ENCODE assay signal across 9 mouse cellular contexts in the genomic region with DNA sequence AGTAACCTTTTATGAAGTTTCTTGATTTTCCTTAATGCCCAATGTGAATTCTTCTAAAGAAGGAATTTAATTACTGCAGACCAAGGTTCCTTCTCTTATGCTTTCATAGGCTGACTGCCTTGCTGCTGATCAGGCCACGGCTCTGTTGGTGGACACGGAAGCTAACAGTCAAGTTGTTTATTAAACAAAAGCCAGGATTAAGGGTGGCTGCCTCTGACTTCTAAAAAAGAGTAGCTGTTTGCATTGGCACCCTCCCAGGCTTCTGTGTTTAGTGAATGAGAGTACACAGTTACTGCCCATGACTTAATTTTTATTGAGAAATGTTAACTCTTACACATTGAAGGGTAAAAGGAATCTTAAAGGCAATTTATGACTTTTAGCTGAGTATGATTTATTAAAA.
DNase-seq lines count a peak whose midpoint lies in the region; ATAC-seq and TF ChIP-seq lines count a peak whose summit lies in the region.
"Had no signal": no experiment of that assay in that cellular context is flagged by ENCODE, and none has a peak within 500 bp of the region (broad histone marks: within the 10 kb centered on the region; RNA-seq: fewer than 3 reads in every experiment).

No protein-coding gene starts in this region.

- no peak overlapping the region for H3K27ac ChIP-seq in liver, embryonic 15.5 days (replicated peaks)
- no peak overlapping the region for H3K27ac ChIP-seq in liver, embryonic 11.5 days (ENCODE audit: low read depth, low read length)
- no peak overlapping the region for H3K27ac ChIP-seq in stomach, embryonic 16.5 days (ENCODE audit: low read length)
- H3K27ac ChIP-seq in layer of hippocampus, adult 2 months: no peak overlapping the region

- H3K4me3 ChIP-seq in liver, embryonic 15.5 days (replicated peaks): no peak overlapping the region
- no peak overlapping the region for H3K4me3 ChIP-seq in liver, embryonic 11.5 days (ENCODE audit: low read depth, low read length)
- no peak overlapping the region for H3K4me3 ChIP-seq in stomach, embryonic 16.5 days (replicated peaks; ENCODE audit: low read length)
- H3K4me3 ChIP-seq in layer of hippocampus, adult 2 months: no peak overlapping the region

- no peaks in the 10 kb centered on the region for H3K4me1 ChIP-seq in liver, embryonic 15.5 days (replicated peaks)
- no peaks in the 10 kb centered on the region; the same call in 1 of the 2 replicates for H3K4me1 ChIP-seq in liver, embryonic 11.5 days (replicated peaks; ENCODE audit: control insufficient read depth, insufficient read depth, low read length)
- peaks cover 10% of the 10 kb centered on the region; the same call in 1 of the 2 replicates for H3K4me1 ChIP-seq in stomach, embryonic 16.5 days (ENCODE audit: control insufficient read depth, insufficient read depth, low read length)

- H3K9me3 ChIP-seq in liver, embryonic 15.5 days (replicated peaks): no peaks in the 10 kb centered on the region
- no peaks in the 10 kb centered on the region for H3K9me3 ChIP-seq in liver, embryonic 11.5 days (ENCODE audit: control insufficient read depth, low read length)
- no peaks in the 10 kb centered on the region for H3K9me3 ChIP-seq in stomach, embryonic 16.5 days (replicated peaks; ENCODE audit: control insufficient read depth, low read length)

- WGBS in liver, embryonic 15.5 days (ENCODE audit: insufficient replicate concordance): 73% methylated on average over 2 of the region's 2 CpGs
- 73% methylated on average over 2 of the region's 2 CpGs for WGBS in liver, embryonic 11.5 days
- WGBS in large intestine, adult 2 months: 14% methylated on average over 2 of the region's 2 CpGs
- 30% methylated on average over 2 of the region's 2 CpGs for WGBS in stomach, embryonic 16.5 days

- H3K4me2 ChIP-seq in liver, embryonic 15.5 days: no peak overlapping the region
- no peak overlapping the region for H3K4me2 ChIP-seq in liver, embryonic 11.5 days
- H3K4me2 ChIP-seq in stomach, embryonic 16.5 days (ENCODE audit: low read depth, low read length): no peak overlapping the region

- TF ChIP-seq CTCF in layer of hippocampus, adult 2 months (conservative IDR thresholded peaks at IDR 0.05): no peak

- H3K36me3 ChIP-seq in liver, embryonic 15.5 days (replicated peaks): peaks cover 18% of the 10 kb centered on the region
- H3K36me3 ChIP-seq in liver, embryonic 11.5 days (ENCODE audit: control insufficient read depth, insufficient read depth, low read length): peaks cover 3% of the 10 kb centered on the region; the same call in 1 of the 2 replicates
- no peaks in the 10 kb centered on the region; the same call in 1 of the 2 replicates for H3K36me3 ChIP-seq in stomach, embryonic 16.5 days (ENCODE audit: control insufficient read depth, insufficient read depth, low read length)

- ATAC-seq in liver, embryonic 15.5 days (ENCODE audit: insufficient read depth): peak; percentile 58; the same call in 1 of the 2 replicates
- ATAC-seq in liver, embryonic 11.5 days (replicated peaks; ENCODE audit: low FRiP score): no peak
- ATAC-seq in stomach, embryonic 16.5 days (ENCODE audit: insufficient read depth, low FRiP score): peak; percentile 64; the same call in 1 of the 2 replicates

- DNase-seq in adrenal gland, postnatal 14 days: peak; percentile 41
- DNase-seq in adrenal gland, adult 8-10 months: no peak
- no peak for DNase-seq in liver, embryonic 11.5 days (ENCODE audit: low spot score)
- peak; percentile 24 for DNase-seq in large intestine, adult 2 months (ENCODE audit: low read depth, low spot score)
- DNase-seq in layer of hippocampus, adult 2 months (ENCODE audit: low spot score in 2 of 2): no peak
- DNase-seq in layer of hippocampus, postnatal 25 days (ENCODE audit: extremely low spot score in 1 of 2, low spot score in 1 of 2): no peak
- DNase-seq: cerebellum, postnatal 36 days had no signal

- no peaks in the 10 kb centered on the region for H3K27me3 ChIP-seq in liver, embryonic 15.5 days
- H3K27me3 ChIP-seq in liver, embryonic 11.5 days (replicated peaks; ENCODE audit: control insufficient read depth, insufficient read depth, low read length): no peaks in the 10 kb centered on the region
- no peaks in the 10 kb centered on the region for H3K27me3 ChIP-seq in stomach, embryonic 16.5 days (ENCODE audit: control insufficient read depth, insufficient read depth, low read length)

- no peak overlapping the region for H3K9ac ChIP-seq in liver, embryonic 15.5 days
- no peak overlapping the region for H3K9ac ChIP-seq in liver, embryonic 11.5 days (ENCODE audit: low read depth, low read length)
- H3K9ac ChIP-seq in stomach, embryonic 16.5 days (ENCODE audit: low read length): no peak overlapping the region

Comparison
In these comparisons a context has a peak if more than half of its experiments do, and no peak if none do; other contexts are left out.
1. DNase-seq: peak in adrenal gland, postnatal 14 days (single experiment) and large intestine, adult 2 months (single experiment); none in adrenal gland, adult 8-10 months (single experiment), liver, embryonic 11.5 days (single experiment), layer of hippocampus, adult 2 months (0 of 2) and layer of hippocampus, postnatal 25 days (0 of 2).